Mouse (Mus musculus) MEL (cell line): ENCODE results near the gene Nudc. TPM values are rescaled to one million over a fixed set of nuclear protein-coding genes. Genes with fewer than 3 reads are reported as not detected.
A peak's percentile ranks its signal among the peaks of the same experiment; 100 is the strongest.

Experiments
- DNase-seq: peaks from one replicate; pipeline ENCODE4 v3.0.0; 2011; ENCODE audit warnings: low read depth, low spot score
- H3K27ac ChIP-seq: 2 replicates; pipeline ENCODE4 v1.5.1; 2012; ENCODE audit warnings: low read depth, mild to moderate bottlenecking, control low read depth, low read length, moderate library complexity; ENCODE audit not compliant: control insufficient read depth
- H3K27me3 ChIP-seq, 2 experiments: fragments of 150-350 bp in 1 of 2; sonication (generic) in 1 of 2; 2 replicates each; pipeline ENCODE4 v1.6.1; 2012; ENCODE audit warnings: low read length in 2 of 2, mild to moderate bottlenecking in 2 of 2, improper control_type of control experiment in 1 of 2, moderate library complexity in 1 of 2; ENCODE audit not compliant: insufficient read depth in 2 of 2, control insufficient read depth in 1 of 2
- H3K36me3 ChIP-seq, 2 experiments: 2 replicates each; pipeline ENCODE4 v1.6.1; 2012 to 2014; ENCODE audit warnings: low read length in 2 of 2, improper control_type of control experiment in 1 of 2, inconsistent platforms in 1 of 2, mild to moderate bottlenecking in 1 of 2; ENCODE audit not compliant: insufficient read depth in 2 of 2, control insufficient read depth in 1 of 2
- H3K4me1 ChIP-seq, 2 experiments: fragments of 150-350 bp in 1 of 2; sonication (generic) in 1 of 2; 2 replicates each; pipeline ENCODE4 v1.6.1; 2012; ENCODE audit warnings: low read length in 2 of 2, improper control_type of control experiment in 1 of 2, mild to moderate bottlenecking in 1 of 2; ENCODE audit not compliant: insufficient read depth in 2 of 2, control insufficient read depth in 1 of 2
- H3K4me3 ChIP-seq, 2 experiments: fragments of 150-350 bp in 1 of 2; sonication (generic) in 1 of 2; 2 replicates each; pipeline ENCODE4 v1.5.1; 2012; ENCODE audit warnings: low read depth in 2 of 2, low read length in 2 of 2, mild to moderate bottlenecking in 2 of 2, moderate library complexity in 2 of 2, control low read depth in 1 of 2, improper control_type of control experiment in 1 of 2; ENCODE audit not compliant: control insufficient read depth in 1 of 2, insufficient read depth in 1 of 2
- H3K79me2 ChIP-seq: 2 replicates; pipeline ENCODE4 v1.6.1; 2012; ENCODE audit warnings: mild to moderate bottlenecking, low read length, moderate library complexity; ENCODE audit not compliant: control insufficient read depth, poor library complexity, insufficient read depth
- H3K9ac ChIP-seq: 2 replicates; pipeline ENCODE4 v1.6.1; 2012; ENCODE audit warnings: low read depth, mild to moderate bottlenecking, control low read depth, low read length, moderate library complexity; ENCODE audit not compliant: control insufficient read depth, poor library complexity, severe bottlenecking
- H3K9me3 ChIP-seq: fragments of 150-350 bp; sonication (generic); replicated peaks from 2 replicates; pipeline ENCODE4 v1.6.1; 2012; ENCODE audit warnings: mild to moderate bottlenecking, low read length, improper control_type of control experiment, moderate library complexity; ENCODE audit not compliant: insufficient read depth
- CHD1 ChIP-seq: IDR thresholded peaks from 2 replicates; pipeline ENCODE4 v1.6.1; 2012; ENCODE audit warnings: low read depth, mild to moderate bottlenecking, inconsistent platforms, low read length, improper control_type of control experiment
- CTCF ChIP-seq, 3 experiments: IDR thresholded peaks in 2 of 3; conservative IDR thresholded peaks in 1 of 3; 2 replicates each; pipeline ENCODE4 v1.5.1; 2011 to 2012; ENCODE audit warnings: low read length in 3 of 3, low read depth in 2 of 3, mild to moderate bottlenecking in 2 of 3, improper control_type of control experiment in 1 of 3, inconsistent platforms in 1 of 3, mixed read lengths in 1 of 3, moderate library complexity in 1 of 3; ENCODE audit not compliant: control insufficient read depth in 1 of 3, insufficient read depth in 1 of 3, poor library complexity in 1 of 3, severe bottlenecking in 1 of 3
- E2F4 ChIP-seq: IDR thresholded peaks from 2 replicates; pipeline ENCODE4 v1.6.1; 2011; ENCODE audit warnings: low read depth, low read length, improper control_type of control experiment, borderline replicate concordance
- ELF1 ChIP-seq: IDR thresholded peaks from 2 replicates; pipeline ENCODE4 v1.6.1; 2014; ENCODE audit warnings: low read depth, mild to moderate bottlenecking, inconsistent platforms, low read length, improper control_type of control experiment, moderate library complexity
- EP300 ChIP-seq, 2 experiments: IDR thresholded peaks; 2 replicates each; pipeline ENCODE4 v1.6.1; 2011; ENCODE audit warnings: improper control_type of control experiment in 2 of 2, low read length in 2 of 2, low read depth in 1 of 2, mild to moderate bottlenecking in 1 of 2
- GABPA ChIP-seq: IDR thresholded peaks from 2 replicates; pipeline ENCODE4 v1.6.1; 2012; ENCODE audit warnings: low read depth, mild to moderate bottlenecking, inconsistent platforms, low read length, improper control_type of control experiment, moderate library complexity
- JUND ChIP-seq: IDR thresholded peaks from 2 replicates; pipeline ENCODE4 v1.6.1; 2011; ENCODE audit warnings: low read depth, mild to moderate bottlenecking, improper control_type of control experiment, low read length
- KAT2A ChIP-seq: conservative IDR thresholded peaks from 2 replicates; pipeline ENCODE4 v1.6.1; 2012; ENCODE audit warnings: low read depth, low read length, improper control_type of control experiment, inconsistent platforms
- MAX ChIP-seq: IDR thresholded peaks from 2 replicates; pipeline ENCODE4 v1.6.1; 2011; ENCODE audit warnings: low read length, improper control_type of control experiment
- MXI1 ChIP-seq: IDR thresholded peaks from 2 replicates; pipeline ENCODE4 v1.6.1; 2011; ENCODE audit warnings: mild to moderate bottlenecking, low read depth, low read length, improper control_type of control experiment
- MYB ChIP-seq: IDR thresholded peaks from 2 replicates; pipeline ENCODE4 v1.6.1; 2011; ENCODE audit warnings: mild to moderate bottlenecking, low read depth, low read length, improper control_type of control experiment
- MYC ChIP-seq: IDR thresholded peaks from 2 replicates; pipeline ENCODE4 v1.6.1; 2011; ENCODE audit warnings: low read depth, mild to moderate bottlenecking, low read length, improper control_type of control experiment, moderate library complexity
- NRF1 ChIP-seq: IDR thresholded peaks from 2 replicates; pipeline ENCODE4 v1.6.1; 2014; ENCODE audit warnings: low read depth, mild to moderate bottlenecking, inconsistent platforms, low read length, improper control_type of control experiment, moderate library complexity; ENCODE audit not compliant: poor library complexity, insufficient read depth, severe bottlenecking
- POLR2AphosphoS5 ChIP-seq: IDR thresholded peaks from 2 replicates; pipeline ENCODE4 v1.6.1; 2012; ENCODE audit warnings: low read depth, borderline replicate concordance, mild to moderate bottlenecking, inconsistent platforms, low read length, moderate library complexity, mixed read lengths
- RCOR1 ChIP-seq: IDR thresholded peaks from 2 replicates; pipeline ENCODE4 v1.6.1; 2012; ENCODE audit warnings: low read depth, mild to moderate bottlenecking, inconsistent platforms, low read length, improper control_type of control experiment
- SIN3A ChIP-seq: IDR thresholded peaks from 2 replicates; pipeline ENCODE4 v1.6.1; 2012; ENCODE audit warnings: low read length, improper control_type of control experiment, inconsistent platforms
- TBP ChIP-seq: IDR thresholded peaks from 2 replicates; pipeline ENCODE4 v1.8.0; 2011; ENCODE audit warnings: low read depth, low read length, improper control_type of control experiment
- USF1 ChIP-seq: IDR thresholded peaks from 2 replicates; pipeline ENCODE4 v1.6.1; 2014; ENCODE audit warnings: low read depth, mild to moderate bottlenecking, inconsistent platforms, low read length, improper control_type of control experiment, moderate library complexity
- ZC3H11A ChIP-seq: IDR thresholded peaks from 2 replicates; pipeline ENCODE4 v1.6.1; 2012; ENCODE audit warnings: low read depth, mild to moderate bottlenecking, inconsistent platforms, low read length, improper control_type of control experiment
- ZKSCAN1 ChIP-seq: IDR thresholded peaks from 2 replicates; pipeline ENCODE4 v1.6.1; 2012; ENCODE audit warnings: low read depth, mild to moderate bottlenecking, inconsistent platforms, low read length, improper control_type of control experiment, moderate library complexity
- ZMIZ1 ChIP-seq: IDR thresholded peaks from 2 replicates; pipeline ENCODE4 v1.6.1; 2012; ENCODE audit warnings: low read depth, mild to moderate bottlenecking, inconsistent platforms, low read length, improper control_type of control experiment, moderate library complexity
- ZNF384 ChIP-seq: IDR thresholded peaks from 2 replicates; pipeline ENCODE4 v1.6.1; 2012; ENCODE audit warnings: low read depth, mild to moderate bottlenecking, inconsistent platforms, low read length, improper control_type of control experiment
- polyA plus RNA-seq, 2 experiments: library from polyadenylated mRNA; stranded (reverse) in 1 of 2; unstranded in 1 of 2; fragments of >175 nt in 1 of 2; fragments of >200 nt in 1 of 2; gene quantifications; 2 replicates each; pipeline versions ENCODE4 v1.2.1 to v1.2.4; 2012; ENCODE audit warnings: low replicate concordance in 2 of 2, low read depth in 1 of 2; ENCODE audit not compliant: insufficient read length in 2 of 2, insufficient read depth in 1 of 2, missing spikeins in 1 of 2
- total RNA-seq: library from RNA; depleted of rRNA; stranded (reverse); fragments of 300-350 nt; gene quantifications from 2 replicates; pipeline ENCODE4 v1.2.3, GENCODE M21; 2012

Gene Nudc
- total and polyA plus RNA-seq, 3 experiments = 516 to 732 TPM; not detected in 1

- Histone ChIP-seq H3K4me1 (peaks cover 3 to 8% of the 10 kb centered on the region in 2 experiments), H3K27ac (no peak within 1 kb of the TSS), H3K27me3 (peaks cover 5% of the 10 kb centered on the region in 2 experiments), H3K36me3 (peaks cover 0 to 4% of the 10 kb centered on the region in 2 experiments; a peak in 2 of 4 replicates), H3K9me3 (no peaks in the 10 kb centered on the region), H3K9ac (no peak within 1 kb of the TSS), H3K79me2 (no peaks in the 10 kb centered on the region), H3K4me3 (no peak within 1 kb of the TSS)
- DNase-seq = peak; percentile 47
- TF ChIP-seq POLR2AphosphoS5 = no peak
- TF ChIP-seq MYC = peak; percentile 92
- TF ChIP-seq MXI1 = peak; percentile 23; the same call in 1 of the 2 replicates
- 0 out of 2 replicates have a peak, but pooled peaks have one; percentile 39 for TF ChIP-seq USF1
- no peak for TF ChIP-seq SIN3A
- peak; percentile 69 for TF ChIP-seq MAX
- no peak for TF ChIP-seq E2F4
- no peak for TF ChIP-seq KAT2A
- peak; percentile 60 for TF ChIP-seq ZNF384
Observed at GRCm38 (mm10) chr4:133552768-133553447, 7.1 kb upstream of the Nudc start, which contains the start of gene Nr0b2. TSS of gene Nr0b2 (plus strand) at chr4:133553376.

DNA sequence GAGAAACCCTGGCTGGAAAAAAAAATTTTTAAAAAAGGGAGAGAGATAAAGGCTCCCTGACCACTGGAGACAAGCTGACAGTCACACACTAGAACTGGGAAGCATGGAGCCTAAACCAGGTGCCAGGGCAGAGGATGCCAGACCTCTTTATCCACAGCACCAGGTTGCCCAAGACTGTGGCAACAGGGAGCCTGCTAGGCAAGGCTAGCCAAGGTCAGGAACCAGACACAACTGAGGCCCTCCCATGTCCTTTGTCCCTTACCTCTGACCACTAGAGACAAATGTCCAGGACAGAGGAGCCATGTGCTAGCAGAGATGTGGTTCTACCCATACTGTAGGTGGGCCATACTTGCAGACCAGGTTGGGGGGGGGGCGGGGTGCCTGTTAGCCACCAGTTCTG is 6.2 kb upstream of the Nudc start:
- TF ChIP-seq KAT2A (no peak), GABPA (no peak), SIN3A (no peak), POLR2AphosphoS5 (no peak), ZKSCAN1 (no peak), EP300 (IDR thresholded peaks at IDR 0.05; ENCODE audit: low read depth in 1 of 2, low read length in 2 of 2) (no peak), RCOR1 (no peak), TBP (no peak), MYB (no peak), NRF1 (no peak), JUND (no peak), CTCF (IDR thresholded peaks at IDR 0.05 in 2 of 3, conservative IDR thresholded peaks at IDR 0.05 in 1 of 3; ENCODE audit: control insufficient read depth in 1 of 3, insufficient read depth in 1 of 3, low read depth in 2 of 3, low read length in 3 of 3, poor library complexity in 1 of 3, severe bottlenecking in 1 of 3) (no peak), ZMIZ1 (no peak), ELF1 (no peak), MAX (no peak), CHD1 (no peak), ZC3H11A (no peak), ZNF384 (no peak)
- H3K9ac ChIP-seq = no peak overlapping the region
- no peak overlapping the region for H3K27ac ChIP-seq
- H3K79me2 ChIP-seq = no peaks in the 10 kb centered on the region
- H3K4me1 ChIP-seq = peaks cover 3 to 8% of the 10 kb centered on the region in 2 experiments
- H3K36me3 ChIP-seq = peaks cover 0 to 4% of the 10 kb centered on the region in 2 experiments; a peak in 2 of 4 replicates
- peaks cover 3 to 4% of the 10 kb centered on the region in 2 experiments; a peak in 2 of 4 replicates for H3K27me3 ChIP-seq
- no peak overlapping the region for H3K4me3 ChIP-seq
- no peaks in the 10 kb centered on the region for H3K9me3 ChIP-seq
- DNase-seq = no peak
